Mouse (Mus musculus) stomach, postnatal 0 days (tissue): Measurements from ENCODE around the gene Kat6b.

Experiments used
- CTCF ChIP-seq: IDR thresholded peaks from 2 replicates; pipeline ENCODE4 v1.5.1; 2016; ENCODE audit warnings: antibody characterized with exemption, low read depth, mild to moderate bottlenecking, moderate library complexity
- EP300 ChIP-seq: optimal IDR thresholded peaks from 2 replicates; pipeline ENCODE3; 2016; ENCODE audit warnings: antibody characterized with exemption

GRCm38 (mm10) chr14:21610224-21610623 lies 129.0 kb downstream of the Kat6b start:
- TF ChIP-seq EP300 (no peak), CTCF (peak; percentile 89)
